Mouse (Mus musculus) hindbrain, embryonic 11.5 days (tissue): Measurements from ENCODE around the gene Nmral1. TPM values are rescaled to one million over a fixed set of nuclear protein-coding genes. Genes with fewer than 3 reads are reported as not detected.

Source experiments
- ATAC-seq: fragments of 200-750 bp; cut with Nextera tagmentation; 2 replicates; pipeline ENCODE4 v1.8.0; 2017; ENCODE audit warnings: mild to moderate bottlenecking, moderate TSS enrichment, moderate library complexity; ENCODE audit not compliant: low FRiP score
- DNase-seq: peaks from one replicate; pipeline ENCODE4 v3.0.0-alpha.2; 2015; ENCODE audit warnings: low spot score
- H3K27ac ChIP-seq: fragments of 300-500 bp; sonication (generic); 2 replicates; pipeline ENCODE4 v1.5.1; 2014; ENCODE audit warnings: mild to moderate bottlenecking, low read depth, low read length
- H3K27me3 ChIP-seq: fragments of 300-500 bp; sonication (generic); 2 replicates; pipeline ENCODE4 v1.6.1; 2014; ENCODE audit warnings: mild to moderate bottlenecking, low read length, moderate library complexity, mixed read lengths; ENCODE audit not compliant: control insufficient read depth, insufficient read depth
- H3K36me3 ChIP-seq: fragments of 300-500 bp; sonication (generic); 2 replicates; pipeline ENCODE4 v1.6.1; 2014; ENCODE audit warnings: mild to moderate bottlenecking, low read length, moderate library complexity, mixed read lengths; ENCODE audit not compliant: control insufficient read depth, insufficient read depth
- H3K4me1 ChIP-seq: fragments of 300-500 bp; sonication (generic); replicated peaks from 2 replicates; pipeline ENCODE4 v1.6.1; 2014; ENCODE audit warnings: low read length, mixed read lengths; ENCODE audit not compliant: control insufficient read depth, insufficient read depth
- H3K4me2 ChIP-seq: fragments of 300-500 bp; sonication (generic); replicated peaks from 2 replicates; pipeline ENCODE4 v1.6.1; 2014; ENCODE audit warnings: mild to moderate bottlenecking, low read depth, low read length
- H3K4me3 ChIP-seq: fragments of 300-500 bp; sonication (generic); 2 replicates; pipeline ENCODE4 v1.5.1; 2014; ENCODE audit warnings: low read depth, low read length
- H3K9ac ChIP-seq: fragments of 300-500 bp; sonication (generic); 2 replicates; pipeline ENCODE4 v1.6.1; 2014; ENCODE audit warnings: low read depth, low read length
- H3K9me3 ChIP-seq: fragments of 300-500 bp; sonication (generic); 2 replicates; pipeline ENCODE4 v1.6.1; 2016; ENCODE audit warnings: low read length; ENCODE audit not compliant: control insufficient read depth
- WGBS: fragments of 180-500 bp; shearing (Covaris S2); extraction: QIAGEN DNeasy Blood & Tissue Kit; methylation state at CpG from one replicate; pipeline ENCODE4 v1.1.7; 2014; 5-methylcytosine and 5-hydroxymethylcytosine counted together
- polyA plus RNA-seq: library from polyadenylated mRNA; unstranded; fragments of >200 nt; fragmentation: Nextera tagmentation; extraction: Ambion mirVana; gene quantifications from 2 replicates; pipeline ENCODE4 v1.2.1, GENCODE M21; 2014

The Nmral1 gene
- polyA plus RNA-seq, 1 experiment from 2014 or later, result 147 TPM

DNA sequence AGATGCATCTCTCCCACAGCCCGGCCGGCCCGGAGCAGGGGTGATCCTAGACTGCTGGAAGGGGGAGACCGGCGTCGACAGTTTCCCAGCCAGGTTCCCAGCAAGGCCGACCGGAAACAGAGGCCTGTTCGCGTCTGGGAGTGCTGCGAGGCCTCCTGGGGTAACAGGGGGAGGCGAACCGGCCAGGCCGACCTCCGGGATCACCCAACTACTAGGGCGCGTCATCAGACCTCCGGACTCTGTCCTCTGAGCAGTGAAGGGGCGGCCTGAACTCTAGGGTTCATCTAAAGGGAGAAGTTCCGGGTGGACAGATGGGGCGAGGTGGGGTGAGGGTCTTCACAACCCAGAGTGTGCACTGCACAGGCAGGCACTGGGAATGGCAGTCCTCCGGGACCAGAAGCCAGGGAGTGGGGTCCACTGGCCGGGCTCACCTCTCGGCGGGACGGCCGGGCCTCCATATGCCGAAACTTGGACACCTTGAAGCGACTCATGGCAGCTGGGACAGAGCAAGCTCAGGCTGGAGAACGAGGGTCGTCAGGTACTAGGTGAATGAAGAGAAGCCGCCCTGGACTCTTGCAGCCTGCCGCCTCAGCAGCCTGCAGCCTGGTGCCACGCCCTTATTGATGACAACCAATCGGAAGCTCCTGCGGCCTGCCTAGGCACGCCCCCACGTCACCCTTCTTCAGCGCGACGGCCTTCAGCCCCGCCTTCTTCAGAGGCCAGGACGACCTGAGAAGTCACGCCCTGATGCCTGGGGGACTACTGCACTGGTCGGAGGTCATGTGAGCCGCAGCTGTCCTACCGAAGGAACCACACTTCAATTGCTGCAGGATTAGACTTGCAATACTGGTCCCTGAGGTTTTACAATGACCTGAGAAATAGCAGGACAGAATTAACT lies 39.8 kb downstream of the Nmral1 start, which contains the start of gene Coro7:
TSS of gene Coro7 (minus strand) at position 657 of the 898 bp plus-strand sequence.
- Histone ChIP-seq H3K4me3 (peak within 1 kb of the TSS; percentile 58), H3K9ac (peak within 1 kb of the TSS; percentile 55), H3K4me1 (peaks cover 5% of the 10 kb centered on the region), H3K27me3 (no peaks in the 10 kb centered on the region), H3K36me3 (no peaks in the 10 kb centered on the region), H3K4me2 (peak within 1 kb of the TSS; percentile 88), H3K27ac (no peak within 1 kb of the TSS), H3K9me3 (no peaks in the 10 kb centered on the region)
- under 1% methylated on average over 47 of the region's 47 CpGs for WGBS
- ATAC-seq (peak; percentile 94), DNase-seq (peak; percentile 91)

DNA sequence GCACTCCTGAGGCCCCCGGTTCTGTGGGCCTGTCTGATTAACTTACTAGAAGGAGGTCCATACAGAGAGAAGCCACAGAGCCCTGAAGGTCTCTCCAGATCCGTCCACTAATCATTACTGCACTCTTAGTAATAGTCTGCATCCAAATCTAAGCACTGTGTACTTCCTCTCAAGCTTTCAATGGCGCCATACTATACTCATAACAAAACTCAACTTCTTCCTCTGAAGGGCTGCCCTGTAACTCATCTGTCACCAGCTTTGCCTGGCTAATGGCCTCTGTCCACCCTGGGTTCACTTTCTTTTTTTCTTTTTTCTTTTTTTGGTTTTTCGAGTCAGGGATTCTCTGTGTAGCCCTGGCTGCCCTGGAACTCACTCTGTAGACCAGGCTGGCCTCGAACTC lies 41.1 kb downstream of the Nmral1 start:
- peaks cover 3% of the 10 kb centered on the region; the same call in 1 of the 2 replicates for H3K4me1 ChIP-seq
- no peak for ATAC-seq
- 0 out of 2 replicates have a peak overlapping the region, but pooled peaks have one; percentile 58 for H3K4me3 ChIP-seq
- H3K9me3 ChIP-seq, result no peaks in the 10 kb centered on the region
- H3K4me2 ChIP-seq, result no peak overlapping the region
- H3K9ac ChIP-seq, result no peak overlapping the region
- 81% methylated on average over 5 of the region's 5 CpGs for WGBS
- H3K27me3 ChIP-seq, result no peaks in the 10 kb centered on the region
- no peak for DNase-seq
- H3K36me3 ChIP-seq, result no peaks in the 10 kb centered on the region
- no peak overlapping the region for H3K27ac ChIP-seq

DNA sequence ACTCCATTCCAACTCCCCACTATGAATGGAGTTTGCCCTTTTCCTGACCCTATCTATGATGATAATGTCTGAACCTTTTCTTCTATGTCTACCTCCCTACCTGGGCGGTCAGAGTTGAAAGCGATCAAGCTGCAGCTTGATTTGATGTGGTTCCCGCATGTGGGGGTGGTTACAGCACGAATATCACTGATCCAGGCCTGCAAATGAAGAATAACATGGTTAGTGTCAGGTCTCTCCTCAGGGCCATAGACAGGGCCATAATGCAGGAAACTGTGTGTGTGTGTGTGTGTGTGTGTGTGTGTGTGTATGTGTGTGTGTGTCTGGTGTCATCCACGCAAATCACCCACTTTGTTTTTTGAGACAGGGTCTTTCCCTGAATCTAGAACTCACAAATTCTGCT lies 42.3 kb downstream of the Nmral1 start:
- H3K4me1 ChIP-seq, result peaks cover 3% of the 10 kb centered on the region; the same call in 1 of the 2 replicates
- DNase-seq (no peak), ATAC-seq (no peak)
- 85% methylated on average over 5 of the region's 5 CpGs for WGBS
- H3K9me3 ChIP-seq, result no peaks in the 10 kb centered on the region
- no peaks in the 10 kb centered on the region for H3K36me3 ChIP-seq
- no peaks in the 10 kb centered on the region for H3K27me3 ChIP-seq
- H3K27ac ChIP-seq, result no peak overlapping the region
- H3K4me2 ChIP-seq, result no peak overlapping the region
- H3K4me3 ChIP-seq, result no peak overlapping the region
- H3K9ac ChIP-seq, result no peak overlapping the region

DNA sequence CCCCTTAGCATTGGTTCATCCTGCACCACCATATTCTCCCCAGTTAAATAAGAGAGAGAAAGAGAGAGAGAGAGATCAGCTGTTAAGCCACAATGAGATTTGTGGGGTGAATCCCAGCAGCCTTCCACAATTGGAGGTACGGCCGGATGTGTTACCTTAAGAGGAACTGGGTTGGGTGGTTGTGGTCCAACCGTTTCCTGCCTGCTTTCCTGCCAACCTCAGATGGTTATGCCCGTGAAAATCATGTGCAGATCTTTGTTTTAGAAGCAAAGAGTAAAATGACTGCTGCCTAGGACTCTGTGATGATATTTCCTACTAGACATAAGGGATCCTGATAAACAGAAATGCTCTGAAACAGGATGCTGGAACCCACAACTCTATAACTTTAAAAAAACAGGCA lies 45.1 kb downstream of the Nmral1 start:
- H3K9me3 ChIP-seq, result no peaks in the 10 kb centered on the region
- H3K9ac ChIP-seq, result no peak overlapping the region
- no peaks in the 10 kb centered on the region for H3K36me3 ChIP-seq
- no peak overlapping the region for H3K4me2 ChIP-seq
- H3K4me1 ChIP-seq, result peaks cover 3% of the 10 kb centered on the region; the same call in 1 of the 2 replicates
- DNase-seq (no peak), ATAC-seq (no peak)
- no peak overlapping the region for H3K4me3 ChIP-seq
- no peak overlapping the region for H3K27ac ChIP-seq
- no peaks in the 10 kb centered on the region for H3K27me3 ChIP-seq
- WGBS, result 89% methylated on average over 4 of the region's 4 CpGs

DNA sequence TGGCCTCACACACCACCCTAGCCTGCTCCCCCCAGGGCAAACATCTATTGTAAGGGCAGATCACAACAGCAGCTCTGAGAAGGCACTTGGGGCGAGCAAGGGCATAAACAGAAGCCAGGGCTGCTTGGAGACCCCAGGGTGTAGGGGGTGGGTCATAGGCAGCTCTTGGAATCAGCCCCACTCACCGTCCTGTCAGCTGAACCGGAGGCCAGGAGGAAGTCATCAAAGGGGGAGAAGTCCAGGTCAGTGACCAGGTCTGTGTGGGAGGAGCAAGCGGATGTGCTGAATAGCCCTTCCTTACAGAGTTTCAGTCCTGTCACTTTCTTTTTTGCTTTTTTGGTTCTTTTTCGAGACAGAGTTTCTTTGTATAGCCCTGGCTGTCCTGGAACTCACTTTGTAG lies 48.8 kb downstream of the Nmral1 start:
- DNase-seq (no peak), ATAC-seq (no peak)
- Histone ChIP-seq H3K27ac (no peak overlapping the region), H3K4me1 (no peaks in the 10 kb centered on the region), H3K9ac (no peak overlapping the region), H3K9me3 (no peaks in the 10 kb centered on the region), H3K4me2 (no peak overlapping the region), H3K36me3 (no peaks in the 10 kb centered on the region), H3K27me3 (no peaks in the 10 kb centered on the region), H3K4me3 (no peak overlapping the region)
- 84% methylated on average over 5 of the region's 5 CpGs for WGBS

DNA sequence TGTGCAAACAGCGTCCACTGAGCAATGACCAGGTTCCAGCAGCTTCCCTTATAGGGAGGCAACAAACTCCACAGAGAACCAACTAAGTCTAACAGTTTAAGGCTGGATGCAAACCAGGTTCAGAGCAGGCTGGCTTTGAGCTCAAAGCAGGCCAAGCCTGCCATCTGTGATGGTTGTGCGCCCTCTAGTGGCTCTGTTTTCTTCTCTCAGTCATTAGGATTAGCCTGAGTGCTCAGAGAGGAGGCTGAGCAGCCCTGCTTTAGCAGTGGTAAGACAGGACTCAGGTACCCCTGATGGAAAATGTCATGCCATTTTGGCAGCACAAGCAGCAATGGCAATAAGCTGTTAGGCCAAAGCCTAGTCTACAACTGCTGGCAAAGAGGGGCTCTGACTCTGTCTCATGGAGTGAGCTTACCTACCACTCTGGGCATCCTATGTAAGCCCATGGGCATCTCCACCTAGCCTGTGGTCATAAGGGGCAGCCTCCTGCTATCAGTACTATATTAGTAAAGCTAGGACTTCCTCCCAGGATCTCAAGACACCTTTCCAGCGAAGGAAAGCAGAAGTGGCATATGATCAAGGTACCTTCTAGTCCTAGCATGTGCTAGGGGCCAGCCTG lies 51.9 kb downstream of the Nmral1 start:
- Histone ChIP-seq H3K9me3 (no peaks in the 10 kb centered on the region), H3K27me3 (no peaks in the 10 kb centered on the region), H3K4me3 (no peak overlapping the region), H3K9ac (no peak overlapping the region), H3K36me3 (no peaks in the 10 kb centered on the region), H3K4me2 (no peak overlapping the region), H3K4me1 (no peaks in the 10 kb centered on the region), H3K27ac (no peak overlapping the region)
- 29% methylated on average over 3 of the region's 3 CpGs for WGBS
- peak; percentile 71 for ATAC-seq
- DNase-seq, result peak; percentile 93

DNA sequence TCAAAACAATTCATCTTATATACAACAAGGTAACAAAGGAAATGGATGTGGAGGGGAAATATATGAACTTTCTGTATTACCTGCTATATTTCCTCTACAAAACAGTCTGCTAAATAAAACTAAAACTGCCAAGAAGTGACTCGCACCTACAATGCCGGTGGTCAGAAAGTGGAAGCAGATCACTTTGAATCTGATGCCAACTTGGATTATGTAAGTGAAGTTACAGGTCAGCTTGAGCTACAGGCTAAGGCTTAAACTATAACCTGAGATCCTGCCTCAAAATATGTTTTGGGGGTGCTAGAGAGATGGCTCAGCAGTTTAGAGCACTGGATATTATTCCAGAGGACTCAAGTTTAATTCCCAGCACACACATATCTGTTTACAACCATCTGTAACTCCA lies 53.4 kb downstream of the Nmral1 start:
- no peak for ATAC-seq
- no peaks in the 10 kb centered on the region for H3K36me3 ChIP-seq

DNA sequence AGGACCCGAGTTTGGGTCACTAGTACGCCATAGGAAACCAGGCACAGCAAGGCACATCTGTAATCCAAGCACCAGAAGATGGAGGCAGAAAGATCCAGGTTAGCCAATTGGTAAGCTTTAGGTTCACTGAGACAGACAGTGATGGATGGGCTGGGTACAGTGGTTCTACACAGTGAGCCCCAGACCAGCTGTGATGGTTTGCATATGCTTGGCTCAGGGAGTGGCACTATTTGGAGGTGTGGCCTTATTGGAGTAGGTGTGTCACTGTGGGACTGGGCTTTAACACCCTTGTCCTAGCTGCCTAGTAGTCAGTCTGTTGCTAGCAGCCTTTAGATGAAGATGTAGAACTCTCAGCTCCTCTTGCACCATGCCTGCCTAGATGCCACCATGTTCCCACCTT lies 55.4 kb downstream of the Nmral1 start:
- Histone ChIP-seq H3K9me3 (no peaks in the 10 kb centered on the region), H3K9ac (no peak overlapping the region), H3K4me3 (no peak overlapping the region), H3K36me3 (0 out of 2 replicates have a peak, but pooled peaks cover 2% of the 10 kb centered on the region), H3K4me1 (no peaks in the 10 kb centered on the region), H3K4me2 (no peak overlapping the region), H3K27me3 (no peaks in the 10 kb centered on the region), H3K27ac (no peak overlapping the region)
- ATAC-seq (no peak), DNase-seq (no peak)
- 88% methylated on average over 2 of the region's 2 CpGs for WGBS

More for the DNA sequence above, 53.4 kb downstream of the Nmral1 start:
- H3K27me3 ChIP-seq, result no peaks in the 10 kb centered on the region
- WGBS, result 100% methylated on average over 2 of the region's 2 CpGs
- H3K4me3 ChIP-seq, result no peak overlapping the region
- no peak for DNase-seq
- H3K4me2 ChIP-seq, result no peak overlapping the region
- no peaks in the 10 kb centered on the region for H3K9me3 ChIP-seq
- H3K9ac ChIP-seq, result no peak overlapping the region
- H3K27ac ChIP-seq, result no peak overlapping the region
- H3K4me1 ChIP-seq, result no peaks in the 10 kb centered on the region
